Mouse (Mus musculus) heart, postnatal 0 days (tissue): Measurements from ENCODE around the gene Tbc1d16. TPM values are rescaled to one million over a fixed set of nuclear protein-coding genes. Genes with fewer than 3 reads are reported as not detected.

Source experiments
- ATAC-seq: fragments of 200-750 bp; cut with Nextera tagmentation; 2 replicates; pipeline ENCODE4 v1.8.0; 2017; ENCODE audit warnings: low read depth, moderate number of reproducible peaks, moderate library complexity; ENCODE audit not compliant: insufficient read depth
- DNase-seq: peaks from one replicate; pipeline ENCODE4 v3.0.0-alpha.2; 2016; ENCODE audit warnings: low spot score
- H3K27ac ChIP-seq: fragments of 300-500 bp; sonication (generic); 2 replicates; pipeline ENCODE4 v1.5.1; 2014; ENCODE audit warnings: low read depth, mild to moderate bottlenecking
- H3K27me3 ChIP-seq: fragments of 300-500 bp; sonication (generic); 2 replicates; pipeline ENCODE4 v1.6.1; 2014; ENCODE audit warnings: low read length, mixed read lengths; ENCODE audit not compliant: control insufficient read depth, insufficient read depth
- H3K36me3 ChIP-seq: fragments of 300-500 bp; sonication (generic); replicated peaks from 2 replicates; pipeline ENCODE4 v1.6.1; 2014; ENCODE audit warnings: low read length, mixed read lengths; ENCODE audit not compliant: control insufficient read depth, insufficient read depth
- H3K4me1 ChIP-seq: fragments of 300-500 bp; sonication (generic); 2 replicates; pipeline ENCODE4 v1.6.1; 2014; ENCODE audit warnings: antibody characterized with exemption; ENCODE audit not compliant: control insufficient read depth, insufficient read depth
- H3K4me2 ChIP-seq: fragments of 300-500 bp; sonication (generic); 2 replicates; pipeline ENCODE4 v1.6.1; 2014; ENCODE audit warnings: low read depth, mild to moderate bottlenecking, low read length, moderate library complexity
- H3K4me3 ChIP-seq: fragments of 300-500 bp; sonication (generic); 2 replicates; pipeline ENCODE4 v1.5.1; 2014; ENCODE audit warnings: low read depth, low read length
- H3K9ac ChIP-seq: fragments of 300-500 bp; sonication (generic); replicated peaks from 2 replicates; pipeline ENCODE4 v1.6.1; 2014; ENCODE audit warnings: low read depth, low read length, mixed read lengths
- H3K9me3 ChIP-seq: fragments of 300-500 bp; sonication (generic); replicated peaks from 2 replicates; pipeline ENCODE4 v1.6.1; 2016; ENCODE audit warnings: low read length; ENCODE audit not compliant: control insufficient read depth
- CTCF ChIP-seq: IDR thresholded peaks from 2 replicates; pipeline ENCODE4 v1.5.1; 2016; ENCODE audit warnings: antibody characterized with exemption, control low read depth, low read depth
- EP300 ChIP-seq: IDR thresholded peaks from 2 replicates; pipeline ENCODE4 v1.6.1; 2016; ENCODE audit warnings: antibody characterized with exemption, low read depth
- WGBS: fragments of 180-500 bp; shearing (Covaris S2); extraction: QIAGEN DNeasy Blood & Tissue Kit; methylation state at CpG from one replicate; pipeline ENCODE4 v1.1.7; 2014; 5-methylcytosine and 5-hydroxymethylcytosine counted together
- polyA plus RNA-seq: library from polyadenylated mRNA; unstranded; fragments of >200 nt; fragmentation: Nextera tagmentation; extraction: Ambion mirVana; gene quantifications from 2 replicates; pipeline ENCODE4 v1.2.1, GENCODE M21; 2015
- total RNA-seq: library from RNA; depleted of rRNA; stranded (reverse); fragments of >200 nt; gene quantifications from 2 replicates; pipeline ENCODE4 v1.2.3, GENCODE M21; 2014; ENCODE audit warnings: low replicate concordance

Gene Tbc1d16
- total and polyA plus RNA-seq, 2 experiments from 2014 or later = 12.9 to 50.8 TPM

DNA sequence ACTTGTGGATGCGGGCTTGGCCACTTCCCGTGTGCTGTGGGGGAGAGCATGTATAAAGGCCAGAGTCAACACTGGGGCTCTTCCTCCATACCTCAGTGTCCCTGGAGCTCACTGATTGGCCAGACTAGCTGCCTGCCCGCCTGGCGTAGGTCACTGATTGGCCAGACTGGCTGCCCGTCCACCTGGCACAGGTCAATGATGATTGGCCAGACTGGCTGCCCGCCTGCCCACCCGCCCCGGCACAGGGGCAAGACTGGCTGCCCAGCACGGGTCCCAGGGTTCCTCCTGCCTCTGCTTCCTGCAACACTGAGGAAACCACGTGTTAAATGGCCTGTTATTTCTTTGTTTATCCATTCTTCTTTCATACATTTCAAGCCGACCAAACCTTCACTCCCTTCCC is 68.8 kb downstream of the Tbc1d16 start:
- H3K4me1 ChIP-seq = peaks cover 7% of the 10 kb centered on the region; the same call in 1 of the 2 replicates
- TF ChIP-seq EP300 (no peak), CTCF (no peak)
- peaks cover 13% of the 10 kb centered on the region; the same call in 1 of the 2 replicates for H3K36me3 ChIP-seq
- no peaks in the 10 kb centered on the region for H3K9me3 ChIP-seq
- ATAC-seq (peak; percentile 54), DNase-seq (peak; percentile 39)
- H3K9ac ChIP-seq = no peak overlapping the region
- no peak overlapping the region for H3K4me3 ChIP-seq
- WGBS = 51% methylated on average over 11 of the region's 11 CpGs
- H3K4me2 ChIP-seq = no peak overlapping the region
- no peak overlapping the region for H3K27ac ChIP-seq
- no peaks in the 10 kb centered on the region for H3K27me3 ChIP-seq

DNA sequence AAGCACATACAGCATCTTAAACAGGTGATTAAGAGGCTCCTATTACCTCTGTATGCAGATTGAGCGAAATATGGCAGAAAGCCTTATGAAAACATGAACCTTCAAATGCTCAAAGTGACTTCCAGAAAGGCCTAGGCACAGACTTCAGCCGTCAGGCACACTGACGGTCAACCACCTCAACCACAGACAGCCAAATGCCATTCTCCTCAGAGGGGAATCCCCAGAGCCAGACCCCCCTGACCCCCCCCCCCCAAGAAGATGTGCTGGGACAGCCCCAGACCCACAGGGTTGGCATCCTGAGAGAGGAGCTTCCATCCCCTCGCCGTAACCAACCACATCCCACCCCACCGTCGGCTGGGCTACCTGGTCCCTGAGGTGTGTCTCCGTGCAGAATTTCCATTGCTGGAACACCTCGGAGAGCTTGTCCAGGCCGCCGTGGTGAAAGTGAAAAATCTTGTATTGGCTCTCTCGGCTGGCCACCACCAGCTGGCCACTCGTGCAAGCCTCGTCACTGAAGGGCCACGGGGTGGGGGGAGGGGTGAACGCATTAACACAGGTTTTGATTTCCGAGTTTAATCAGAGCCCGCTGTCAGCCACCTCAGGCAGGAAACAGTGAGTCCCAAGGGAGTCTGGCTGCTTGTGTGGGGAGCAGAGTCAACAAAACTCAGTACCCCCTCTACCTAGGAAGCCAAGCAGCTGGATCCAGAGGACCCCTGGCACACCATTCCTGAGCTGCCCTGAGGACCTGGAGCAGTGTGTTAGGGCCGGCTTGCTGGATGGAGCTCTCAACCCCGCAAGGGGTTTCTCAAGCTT is 70.7 kb downstream of the Tbc1d16 start:
- Histone ChIP-seq H3K27ac (no peak overlapping the region), H3K36me3 (peaks cover 28% of the 10 kb centered on the region), H3K9ac (no peak overlapping the region), H3K4me3 (no peak overlapping the region), H3K9me3 (no peaks in the 10 kb centered on the region), H3K4me2 (no peak overlapping the region), H3K4me1 (peaks cover 7% of the 10 kb centered on the region; the same call in 1 of the 2 replicates), H3K27me3 (no peaks in the 10 kb centered on the region)
- no peak for DNase-seq
- 52% methylated on average over 20 of the region's 20 CpGs for WGBS
- no peak for ATAC-seq
- no peak for TF ChIP-seq CTCF
- TF ChIP-seq EP300 = no peak

DNA sequence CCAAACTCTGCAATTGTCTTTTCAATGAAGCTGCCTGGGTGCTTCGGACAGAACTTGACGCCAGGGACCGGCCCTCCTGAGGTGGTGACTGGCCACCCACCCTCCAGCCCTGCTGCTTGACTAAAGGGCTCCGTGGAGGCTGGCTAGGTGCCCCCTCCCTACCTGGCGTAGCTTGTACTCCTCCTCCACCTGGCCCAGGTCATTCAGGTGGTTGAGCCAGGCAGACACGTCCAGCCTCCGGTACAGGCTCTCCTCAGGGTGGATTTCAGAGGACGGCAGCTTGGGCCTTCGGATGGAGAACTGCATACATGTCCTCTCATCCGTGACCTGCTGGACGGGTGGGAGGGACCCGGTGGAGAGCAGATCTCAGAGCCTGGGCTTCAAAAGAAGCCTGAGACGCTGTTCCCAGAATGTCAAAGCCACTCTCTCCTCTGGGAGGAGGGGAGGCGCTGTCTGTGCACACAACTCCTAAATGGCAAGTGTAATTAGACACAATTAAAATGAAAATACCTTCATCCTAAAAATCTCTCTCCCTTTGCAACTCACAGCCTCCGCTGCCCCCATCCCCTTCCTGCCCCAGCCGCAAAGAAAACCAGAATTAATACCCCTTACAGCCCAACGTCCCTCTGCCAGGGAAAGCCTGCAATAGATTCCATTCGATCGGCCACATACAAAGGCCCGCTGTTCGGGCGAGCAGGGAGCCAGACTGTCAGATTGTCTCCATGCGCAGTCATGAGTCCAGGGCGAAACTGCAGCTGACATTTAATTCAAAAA is 71.6 kb downstream of the Tbc1d16 start:
- H3K9ac ChIP-seq = no peak overlapping the region
- H3K4me1 ChIP-seq = peaks cover 7% of the 10 kb centered on the region; the same call in 1 of the 2 replicates

DNA sequence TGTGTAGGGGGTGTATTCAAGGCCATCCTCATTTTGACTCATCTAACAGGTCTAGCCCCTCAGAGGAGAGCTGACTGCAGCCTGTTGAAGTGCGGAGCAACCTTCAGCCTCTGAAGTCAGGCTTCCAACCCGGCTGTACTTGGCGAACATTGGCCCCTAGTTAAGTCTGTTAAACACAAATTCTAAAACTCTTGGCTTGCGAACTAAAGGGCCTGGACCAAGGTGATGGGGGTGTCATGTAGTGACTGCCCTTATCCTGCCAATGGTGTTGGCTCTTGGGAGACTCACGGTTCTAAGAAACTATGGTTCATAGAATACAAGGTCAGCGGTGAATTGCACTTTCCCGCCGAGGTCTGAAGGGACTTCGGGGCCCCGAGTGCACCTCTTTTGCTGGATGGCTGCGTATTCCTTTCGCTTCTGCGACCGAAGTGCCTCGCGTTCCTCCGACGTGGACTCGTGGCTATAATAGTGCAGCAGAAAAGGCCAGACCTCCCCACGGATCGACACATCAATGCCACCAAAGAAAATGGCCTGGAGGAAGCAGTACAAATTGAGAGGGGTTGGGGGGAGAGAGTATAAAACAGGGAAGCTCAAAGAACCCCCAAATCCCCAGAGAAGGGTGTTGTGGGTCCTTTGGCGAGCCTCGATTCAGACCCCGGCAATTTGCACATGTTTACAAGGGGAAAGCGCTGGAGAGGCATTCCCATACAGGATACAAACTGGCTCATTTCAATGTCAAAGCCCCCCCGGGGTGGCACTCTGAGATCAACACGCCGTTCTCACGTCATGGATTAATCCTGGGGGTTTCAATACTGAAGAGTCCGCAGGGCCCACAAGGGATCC is 72.4 kb downstream of the Tbc1d16 start:
- Histone ChIP-seq H3K4me3 (no peak overlapping the region), H3K9me3 (no peaks in the 10 kb centered on the region), H3K4me1 (peaks cover 7% of the 10 kb centered on the region; the same call in 1 of the 2 replicates), H3K9ac (no peak overlapping the region), H3K4me2 (no peak overlapping the region), H3K27me3 (no peaks in the 10 kb centered on the region), H3K36me3 (peaks cover 33% of the 10 kb centered on the region), H3K27ac (no peak overlapping the region)
- TF ChIP-seq CTCF (no peak), EP300 (no peak)
- ATAC-seq (no peak), DNase-seq (no peak)
- 74% methylated on average over 30 of the region's 30 CpGs for WGBS

More for the DNA sequence above, 71.6 kb downstream of the Tbc1d16 start:
- H3K27me3 ChIP-seq = no peaks in the 10 kb centered on the region
- peaks cover 30% of the 10 kb centered on the region for H3K36me3 ChIP-seq
- WGBS = 75% methylated on average over 24 of the region's 24 CpGs
- no peak overlapping the region for H3K4me3 ChIP-seq
- H3K9me3 ChIP-seq = no peaks in the 10 kb centered on the region
- H3K4me2 ChIP-seq = no peak overlapping the region
- no peak for DNase-seq
- no peak for TF ChIP-seq CTCF
- no peak for TF ChIP-seq EP300
- no peak for ATAC-seq
- no peak overlapping the region for H3K27ac ChIP-seq

- ATAC-seq (peak; percentile 67), DNase-seq (peak; percentile 78)
- no peaks in the 10 kb centered on the region for H3K4me1 ChIP-seq
- no peaks in the 10 kb centered on the region for H3K27me3 ChIP-seq
- no peak overlapping the region for H3K4me3 ChIP-seq
- no peak overlapping the region for H3K4me2 ChIP-seq
- WGBS = 26% methylated on average over 14 of the region's 14 CpGs
- no peaks in the 10 kb centered on the region for H3K9me3 ChIP-seq
- H3K36me3 ChIP-seq = peaks cover 64% of the 10 kb centered on the region
- no peak overlapping the region for H3K9ac ChIP-seq
- 0 out of 2 replicates have a peak overlapping the region, but pooled peaks have one; percentile 6 for H3K27ac ChIP-seq
- TF ChIP-seq EP300 (no peak), CTCF (no peak)
Observed at GRCm38 (mm10) chr11:119152321-119152831, 75.9 kb downstream of the Tbc1d16 start.
